Mouse (Mus musculus): ENCODE measurements around the gene Ripor2. TPM values are rescaled to one million over a fixed set of nuclear protein-coding genes. Genes with fewer than 3 reads are reported as not detected.
"Not testable (repeated sequence)": the region's sequence is repeated elsewhere in the genome, so short reads cannot be mapped to it uniquely, and the experiment has no call there.

The Ripor2 gene
- total RNA-seq, 2 experiments from 2014 or later, result 69.2 to 71.9 TPM

GRCm38 (mm10) chr13:24723699-24724394 is 141.9 kb downstream of the Ripor2 start:
- DNase-seq (ENCODE audit: extremely low spot score in 1 of 2, low spot score in 2 of 2), result no peak
- intact Hi-C loops (cut with DNase I), result no loop called here

- DNase-seq (ENCODE audit: extremely low spot score in 1 of 2, low spot score in 2 of 2), result no peak
- intact Hi-C loops (cut with DNase I), result no loop called here
These were observed 142.4 kb downstream of the Ripor2 start for GRCm38 (mm10) chr13:24724395-24724759.

GRCm38 (mm10) chr13:24729128-24729527 is 147.1 kb downstream of the Ripor2 start:
- intact Hi-C loops (cut with DNase I), result no loop called here
- DNase-seq (ENCODE audit: extremely low spot score in 1 of 2, low spot score in 2 of 2), result no peak

- no peak for DNase-seq (ENCODE audit: extremely low spot score in 1 of 2, low spot score in 2 of 2)
- intact Hi-C loops (cut with DNase I), result no loop called here
These were observed 152.5 kb downstream of the Ripor2 start for GRCm38 (mm10) chr13:24734502-24734901.

GRCm38 (mm10) chr13:24735608-24736131 is 153.7 kb downstream of the Ripor2 start:
- no peak for DNase-seq (ENCODE audit: extremely low spot score in 1 of 2, low spot score in 2 of 2)
- intact Hi-C loops (cut with DNase I), result no loop called here

- DNase-seq (ENCODE audit: extremely low spot score in 1 of 2, low spot score in 2 of 2), result no peak
- intact Hi-C loops (cut with DNase I), result no loop called here
These were observed 159.0 kb downstream of the Ripor2 start, which contains the start of gene Armh2 for GRCm38 (mm10) chr13:24741028-24741427. Gene Armh2 (plus strand): TSS chr13:24741232.

- DNase-seq (ENCODE audit: extremely low spot score in 1 of 2, low spot score in 2 of 2), result no peak
- intact Hi-C loops (cut with DNase I), result no loop called here
These were observed 165.8 kb downstream of the Ripor2 start for GRCm38 (mm10) chr13:24747823-24748222.

- DNase-seq (ENCODE audit: extremely low spot score in 1 of 2, low spot score in 2 of 2), result no peak
These were observed 168.8 kb downstream of the Ripor2 start for GRCm38 (mm10) chr13:24750807-24751206.

GRCm38 (mm10) chr13:24751396-24751795 is 169.4 kb downstream of the Ripor2 start:
- DNase-seq (ENCODE audit: extremely low spot score in 1 of 2, low spot score in 2 of 2), result no peak
- intact Hi-C loops (cut with DNase I), result no loop called here

More at GRCm38 (mm10) chr13:24750807-24751206, 168.8 kb downstream of the Ripor2 start:
- intact Hi-C loops (cut with DNase I), result no loop called here

GRCm38 (mm10) chr13:24756756-24757155 is 174.8 kb downstream of the Ripor2 start:
- DNase-seq (ENCODE audit: extremely low spot score in 1 of 2, low spot score in 2 of 2), result no peak
- intact Hi-C loops (cut with DNase I), result no loop called here

GRCm38 (mm10) chr13:24757820-24758564 is 176.0 kb downstream of the Ripor2 start:
- intact Hi-C loops (cut with DNase I), result no loop called here

GRCm38 (mm10) chr13:24759451-24759850 is 177.5 kb downstream of the Ripor2 start:
- intact Hi-C loops (cut with DNase I), result no loop called here
- DNase-seq (ENCODE audit: extremely low spot score in 1 of 2, low spot score in 2 of 2), result no peak

More at GRCm38 (mm10) chr13:24757820-24758564, 176.0 kb downstream of the Ripor2 start:
- DNase-seq (ENCODE audit: extremely low spot score in 1 of 2, low spot score in 2 of 2), result no peak

GRCm38 (mm10) chr13:24760351-24760870 is 178.4 kb downstream of the Ripor2 start:
- no peak for DNase-seq (ENCODE audit: extremely low spot score in 1 of 2, low spot score in 2 of 2)
- intact Hi-C loops (cut with DNase I), result no loop called here

- intact Hi-C loops (cut with DNase I), result no loop called here
- DNase-seq (ENCODE audit: extremely low spot score in 1 of 2, low spot score in 2 of 2), result no peak
These were observed 179.1 kb downstream of the Ripor2 start for GRCm38 (mm10) chr13:24761083-24761402.

- peak; percentile 63 to 88 for DNase-seq (ENCODE audit: extremely low spot score in 1 of 2, low spot score in 2 of 2)
- intact Hi-C loops (cut with DNase I), result no loop called here
These were observed 179.6 kb downstream of the Ripor2 start, which contains the start of gene Gmnn for GRCm38 (mm10) chr13:24761403-24762227. Gene Gmnn (minus strand): TSS chr13:24761923.

GRCm38 (mm10) chr13:24762254-24762653 is 180.3 kb downstream of the Ripor2 start:
- no peak for DNase-seq (ENCODE audit: extremely low spot score in 1 of 2, low spot score in 2 of 2)
- intact Hi-C loops (cut with DNase I), result no loop called here

- DNase-seq (ENCODE audit: extremely low spot score in 1 of 2, low spot score in 2 of 2); intact Hi-C loops (cut with DNase I): not testable (repeated sequence)
These were observed 185.8 kb downstream of the Ripor2 start for GRCm38 (mm10) chr13:24767809-24768208.

GRCm38 (mm10) chr13:24771482-24771881 is 189.5 kb downstream of the Ripor2 start:
- intact Hi-C loops (cut with DNase I); DNase-seq (ENCODE audit: extremely low spot score in 1 of 2, low spot score in 2 of 2): not testable (repeated sequence)

Data from left cerebral cortex, postnatal 10 days (tissue).